Mouse (Mus musculus): Measurements from ENCODE around the gene Oasl2. TPM values are rescaled to one million over a fixed set of nuclear protein-coding genes. Genes with fewer than 3 reads are reported as not detected.
"Not testable (repeated sequence)": the region's sequence is repeated elsewhere in the genome, so short reads cannot be mapped to it uniquely, and the experiment has no call there.

Oasl2 gene
- polyA plus RNA-seq, 1 experiment from 2014 or later, result 3.5 TPM

DNA sequence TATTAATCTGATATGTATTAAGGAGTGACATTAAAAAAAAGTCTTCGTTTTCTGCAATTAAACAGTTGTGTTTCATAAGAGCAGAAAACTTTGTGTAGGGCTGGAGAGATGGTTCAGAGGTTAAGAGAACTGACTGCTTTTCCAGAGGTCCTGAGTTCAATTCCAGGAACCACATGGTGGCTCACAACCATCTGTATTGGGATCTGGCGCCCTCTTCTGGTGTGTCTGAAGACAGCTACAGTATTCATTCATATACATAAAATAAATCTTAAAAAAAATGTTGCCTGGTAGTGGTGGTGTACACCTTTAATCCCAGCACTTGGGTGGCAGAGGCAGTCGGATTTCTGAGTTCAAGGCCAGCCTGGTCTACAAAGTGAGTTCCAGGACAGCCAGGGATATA lies 44.4 kb downstream of the Oasl2 start:
- peak overlapping the region; percentile 74; the same call in 1 of the 2 replicates for H3K4me3 ChIP-seq (replicated peaks)
- ATAC-seq (ENCODE audit: insufficient read depth); H3K9ac ChIP-seq; H3K27ac ChIP-seq (replicated peaks); H3K36me3 ChIP-seq (replicated peaks); H3K9me3 ChIP-seq (replicated peaks); H3K27me3 ChIP-seq: not testable (repeated sequence)
- H3K4me2 ChIP-seq, result peak overlapping the region; percentile 85
- 34% methylated on average over 3 of the region's 3 CpGs for WGBS (ENCODE audit: insufficient replicate concordance)
- peaks cover 18% of the 10 kb centered on the region for H3K4me1 ChIP-seq (replicated peaks)

GRCm38 (mm10) chr5:114942074-114942765 lies 45.5 kb downstream of the Oasl2 start, which contains the start of gene 2210016L21Rik:
Gene 2210016L21Rik (plus strand): TSS chr5:114942158.
- Histone ChIP-seq H3K9me3 (replicated peaks) (no peaks in the 10 kb centered on the region), H3K36me3 (replicated peaks) (peaks cover 17% of the 10 kb centered on the region), H3K27ac (replicated peaks) (peak within 1 kb of the TSS; percentile 81), H3K4me2 (peak within 1 kb of the TSS; percentile 85), H3K4me1 (replicated peaks) (peaks cover 18% of the 10 kb centered on the region), H3K27me3 (no peaks in the 10 kb centered on the region), H3K4me3 (replicated peaks) (peak within 1 kb of the TSS; percentile 74), H3K9ac (peak within 1 kb of the TSS; percentile 83)
- peak; percentile 86 for ATAC-seq (ENCODE audit: insufficient read depth)
- WGBS (ENCODE audit: insufficient replicate concordance), result 2% methylated on average over 39 of the region's 39 CpGs

DNA sequence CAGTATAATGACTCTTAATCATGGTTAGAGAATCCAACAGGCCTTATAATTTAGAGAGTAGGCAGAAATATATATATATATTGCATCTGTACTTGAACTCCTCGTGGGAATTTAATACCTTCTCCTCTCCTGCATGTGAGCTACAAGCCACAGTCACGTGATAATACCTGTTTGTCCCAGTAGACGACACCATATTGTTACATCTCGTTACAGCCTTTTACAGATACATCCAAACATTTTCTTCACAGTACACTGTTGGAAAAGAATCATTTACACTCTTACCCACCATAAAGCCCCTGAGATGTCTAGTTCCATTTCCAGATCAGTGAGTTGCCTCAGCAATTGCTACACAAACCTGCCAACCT lies 46.0 kb downstream of the Oasl2 start:
- Histone ChIP-seq H3K4me3 (replicated peaks) (peak overlapping the region; percentile 74), H3K4me1 (replicated peaks) (peaks cover 18% of the 10 kb centered on the region), H3K9me3 (replicated peaks) (no peaks in the 10 kb centered on the region), H3K36me3 (replicated peaks) (peaks cover 23% of the 10 kb centered on the region), H3K27ac (replicated peaks) (peak overlapping the region; percentile 81), H3K9ac (peak overlapping the region; percentile 83), H3K4me2 (peak overlapping the region; percentile 85), H3K27me3 (no peaks in the 10 kb centered on the region)
- ATAC-seq (ENCODE audit: insufficient read depth), result no peak
- 45% methylated on average over 4 of the region's 4 CpGs for WGBS (ENCODE audit: insufficient replicate concordance)

- no peaks in the 10 kb centered on the region for H3K9me3 ChIP-seq (replicated peaks)
- no peaks in the 10 kb centered on the region for H3K27me3 ChIP-seq
- no peak overlapping the region for H3K4me2 ChIP-seq
- H3K36me3 ChIP-seq (replicated peaks), result peaks cover 37% of the 10 kb centered on the region
- H3K27ac ChIP-seq (replicated peaks), result no peak overlapping the region
- ATAC-seq (ENCODE audit: insufficient read depth), result no peak
- no peak overlapping the region for H3K9ac ChIP-seq
- peaks cover 18% of the 10 kb centered on the region for H3K4me1 ChIP-seq (replicated peaks)
- H3K4me3 ChIP-seq (replicated peaks), result no peak overlapping the region
- 84% methylated on average over 10 of the region's 10 CpGs for WGBS (ENCODE audit: insufficient replicate concordance)
Observed at GRCm38 (mm10) chr5:114945072-114945471, 48.3 kb downstream of the Oasl2 start.

GRCm38 (mm10) chr5:114948891-114949290 lies 52.2 kb downstream of the Oasl2 start:
- no peak overlapping the region for H3K4me3 ChIP-seq (replicated peaks)
- ATAC-seq (ENCODE audit: insufficient read depth), result peak; percentile 60
- no peak overlapping the region for H3K4me2 ChIP-seq
- H3K27ac ChIP-seq (replicated peaks), result no peak overlapping the region
- peaks cover 8% of the 10 kb centered on the region for H3K4me1 ChIP-seq (replicated peaks)
- no peak overlapping the region for H3K9ac ChIP-seq
- H3K9me3 ChIP-seq (replicated peaks), result no peaks in the 10 kb centered on the region
- peaks cover 37% of the 10 kb centered on the region for H3K36me3 ChIP-seq (replicated peaks)
- 58% methylated on average over 6 of the region's 6 CpGs for WGBS (ENCODE audit: insufficient replicate concordance)
- no peaks in the 10 kb centered on the region for H3K27me3 ChIP-seq

DNA sequence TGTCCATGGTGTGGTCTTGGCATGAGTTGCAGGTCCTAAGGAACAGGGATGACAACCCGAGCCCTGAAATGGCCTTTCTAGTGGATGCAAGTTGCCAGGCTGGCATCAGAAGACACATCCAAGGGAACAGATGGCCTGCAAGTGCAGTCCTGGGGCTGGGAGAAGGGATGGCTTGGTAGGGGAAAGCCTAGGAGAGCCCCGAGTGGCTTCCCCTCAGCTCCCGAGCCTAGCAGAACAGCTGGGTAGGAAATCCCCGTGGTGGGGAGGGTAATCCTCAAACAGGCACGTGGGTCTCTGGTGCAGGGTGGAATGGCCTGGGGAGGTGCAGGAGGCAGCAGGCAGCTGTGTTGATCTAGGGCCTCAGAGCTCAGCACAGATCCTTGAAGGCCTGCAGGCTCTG lies 52.6 kb downstream of the Oasl2 start:
- Histone ChIP-seq H3K9me3 (replicated peaks) (no peaks in the 10 kb centered on the region), H3K27ac (replicated peaks) (no peak overlapping the region), H3K4me2 (no peak overlapping the region), H3K36me3 (replicated peaks) (peaks cover 37% of the 10 kb centered on the region), H3K27me3 (no peaks in the 10 kb centered on the region), H3K4me1 (replicated peaks) (peaks cover 8% of the 10 kb centered on the region), H3K4me3 (replicated peaks) (no peak overlapping the region), H3K9ac (no peak overlapping the region)
- WGBS (ENCODE audit: insufficient replicate concordance), result 51% methylated on average over 5 of the region's 5 CpGs
- ATAC-seq (ENCODE audit: insufficient read depth), result no peak

DNA sequence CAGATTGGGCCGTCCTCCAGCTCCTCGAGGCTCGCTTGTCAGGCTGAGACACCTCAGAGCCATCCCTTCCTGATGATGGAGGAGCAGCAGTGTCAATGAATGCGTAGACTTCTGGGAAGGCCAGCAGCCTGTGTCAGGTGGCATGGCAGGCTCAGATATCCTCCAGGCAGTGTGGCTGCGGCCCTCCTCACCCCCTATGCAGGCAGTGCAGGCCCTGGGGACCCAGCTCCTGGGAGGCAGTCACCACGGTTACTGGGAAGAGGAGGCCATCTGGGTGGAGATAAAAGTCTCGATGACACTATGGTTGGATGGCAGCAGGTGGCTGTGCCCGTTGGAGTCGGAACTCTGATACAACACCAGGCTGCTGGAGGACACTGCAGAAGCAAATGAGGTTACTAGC lies 53.1 kb downstream of the Oasl2 start:
- WGBS (ENCODE audit: insufficient replicate concordance), result 69% methylated on average over 9 of the region's 9 CpGs
- H3K9ac ChIP-seq, result no peak overlapping the region
- no peak overlapping the region for H3K4me3 ChIP-seq (replicated peaks)
- peaks cover 37% of the 10 kb centered on the region for H3K36me3 ChIP-seq (replicated peaks)
- H3K4me1 ChIP-seq (replicated peaks), result peaks cover 8% of the 10 kb centered on the region
- no peak overlapping the region for H3K27ac ChIP-seq (replicated peaks)
- H3K4me2 ChIP-seq, result no peak overlapping the region
- no peak for ATAC-seq (ENCODE audit: insufficient read depth)
- H3K9me3 ChIP-seq (replicated peaks), result no peaks in the 10 kb centered on the region
- no peaks in the 10 kb centered on the region for H3K27me3 ChIP-seq

- H3K9me3 ChIP-seq (replicated peaks), result no peaks in the 10 kb centered on the region
- no peak overlapping the region for H3K4me2 ChIP-seq
- no peak for ATAC-seq (ENCODE audit: insufficient read depth)
- no peak overlapping the region for H3K27ac ChIP-seq (replicated peaks)
- H3K9ac ChIP-seq, result no peak overlapping the region
- WGBS (ENCODE audit: insufficient replicate concordance), result 71% methylated on average over 12 of the region's 12 CpGs
- no peak overlapping the region for H3K4me3 ChIP-seq (replicated peaks)
- H3K36me3 ChIP-seq (replicated peaks), result peaks cover 35% of the 10 kb centered on the region
- H3K4me1 ChIP-seq (replicated peaks), result peaks cover 8% of the 10 kb centered on the region
- H3K27me3 ChIP-seq, result no peaks in the 10 kb centered on the region
Observed at GRCm38 (mm10) chr5:114950669-114951068, 53.9 kb downstream of the Oasl2 start.

- Histone ChIP-seq H3K4me2 (no peak overlapping the region), H3K27me3 (no peaks in the 10 kb centered on the region), H3K9me3 (replicated peaks) (no peaks in the 10 kb centered on the region), H3K9ac (no peak overlapping the region), H3K36me3 (replicated peaks) (peaks cover 28% of the 10 kb centered on the region), H3K4me3 (replicated peaks) (no peak overlapping the region), H3K4me1 (replicated peaks) (peaks cover 8% of the 10 kb centered on the region), H3K27ac (replicated peaks) (no peak overlapping the region)
- peak; percentile 19; the same call in 1 of the 2 replicates for ATAC-seq (ENCODE audit: insufficient read depth)
- whole genome bisulfite sequencing (ENCODE audit: insufficient replicate concordance), result 76% methylated on average over 21 of the region's 21 CpGs
Observed at GRCm38 (mm10) chr5:114951279-114951880, 54.6 kb downstream of the Oasl2 start.

- ATAC-seq (ENCODE audit: insufficient read depth), result no peak
- Histone ChIP-seq H3K27ac (replicated peaks) (no peak overlapping the region), H3K4me2 (no peak overlapping the region), H3K36me3 (replicated peaks) (peaks cover 9% of the 10 kb centered on the region), H3K4me1 (replicated peaks) (peaks cover 8% of the 10 kb centered on the region), H3K9me3 (replicated peaks) (no peaks in the 10 kb centered on the region), H3K4me3 (replicated peaks) (no peak overlapping the region), H3K27me3 (no peaks in the 10 kb centered on the region), H3K9ac (no peak overlapping the region)
- 72% methylated on average over 14 of the region's 14 CpGs for WGBS (ENCODE audit: insufficient replicate concordance)
Observed at GRCm38 (mm10) chr5:114953326-114953725, 56.6 kb downstream of the Oasl2 start.

GRCm38 (mm10) chr5:114958069-114958468 lies 61.3 kb downstream of the Oasl2 start:
- no peak overlapping the region for H3K4me3 ChIP-seq (replicated peaks)
- H3K27ac ChIP-seq (replicated peaks), result no peak overlapping the region
- no peaks in the 10 kb centered on the region for H3K9me3 ChIP-seq (replicated peaks)
- ATAC-seq (ENCODE audit: insufficient read depth), result no peak
- no peak overlapping the region for H3K4me2 ChIP-seq
- H3K9ac ChIP-seq, result no peak overlapping the region
- no peaks in the 10 kb centered on the region; the same call in 1 of the 2 replicates for H3K4me1 ChIP-seq (replicated peaks)
- H3K27me3 ChIP-seq, result no peaks in the 10 kb centered on the region
- 72% methylated on average over 5 of the region's 5 CpGs for WGBS (ENCODE audit: insufficient replicate concordance)
- H3K36me3 ChIP-seq (replicated peaks), result 0 out of 2 replicates have a peak, but pooled peaks cover 4% of the 10 kb centered on the region
